Mouse (Mus musculus): ENCODE measurements around the gene Best3. TPM values are rescaled to one million over a fixed set of nuclear protein-coding genes. Genes with fewer than 3 reads are reported as not detected.

The Best3 gene
- polyA plus RNA-seq, 1 experiment, result 0.11 TPM

DNA sequence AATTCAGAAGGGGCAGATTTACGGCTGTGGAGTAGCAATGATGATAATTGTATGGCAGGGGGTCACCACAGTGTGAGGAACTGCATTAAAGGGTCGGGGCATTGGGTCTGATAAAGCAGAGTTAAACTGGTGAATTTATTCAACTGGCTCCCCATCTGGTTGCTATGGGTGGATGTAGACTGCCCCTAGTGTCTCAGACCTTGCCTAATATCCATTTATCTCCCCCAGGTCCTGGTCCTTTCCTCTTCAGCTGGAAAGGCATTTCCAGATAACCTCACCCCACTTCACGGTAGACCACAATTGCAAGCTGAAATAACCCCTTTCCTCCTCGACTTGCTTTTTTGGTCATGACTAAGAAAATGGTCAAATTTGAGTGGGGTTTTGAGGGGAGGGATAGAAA lies 8.7 kb upstream of the Best3 start:
- no peak for TF ChIP-seq POLR2A (IDR thresholded peaks at IDR 0.05; ENCODE audit: control insufficient read depth, extremely low read depth, insufficient read depth, low read length, poor library complexity)
- no peak for TF ChIP-seq CTCF (IDR thresholded peaks at IDR 0.05; ENCODE audit: borderline replicate concordance, control insufficient read depth, extremely low read depth, insufficient read depth, low read length, poor library complexity)
- Histone ChIP-seq H3K27ac (ENCODE audit: control insufficient read depth, insufficient read depth, low read length) (no peak overlapping the region), H3K36me3 (ENCODE audit: control insufficient read depth, insufficient read depth, low read length) (no peaks in the 10 kb centered on the region), H3K27me3 (ENCODE audit: control insufficient read depth, insufficient read depth, low read length) (no peaks in the 10 kb centered on the region), H3K4me1 (replicated peaks; ENCODE audit: control insufficient read depth, insufficient read depth, low read length) (no peaks in the 10 kb centered on the region), H3K4me3 (ENCODE audit: control insufficient read depth, insufficient read depth, low read length) (no peak overlapping the region)
- 70% methylated on average over 4 of the region's 4 CpGs for WGBS
- DNase-seq, result no peak

DNA sequence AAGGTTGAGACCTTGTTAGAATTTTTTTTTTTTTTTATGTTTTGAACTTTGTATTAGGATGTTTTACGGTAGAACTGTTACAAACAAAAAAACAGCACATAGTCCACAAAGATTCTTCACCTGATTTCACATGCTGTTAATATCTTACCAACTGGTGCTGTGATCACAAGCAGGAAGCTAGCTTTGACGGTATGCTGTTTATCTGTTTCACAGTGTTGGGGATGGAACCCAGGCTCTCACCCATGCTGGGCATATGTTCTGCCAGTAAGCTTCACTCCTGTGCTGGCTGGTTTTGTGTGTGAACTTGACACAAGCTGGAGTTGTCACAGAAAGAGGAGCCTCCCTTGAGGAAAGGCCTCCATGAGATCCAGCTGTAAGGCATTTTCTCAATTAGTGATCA lies 8.3 kb upstream of the Best3 start:
- no peak overlapping the region for H3K27ac ChIP-seq (ENCODE audit: control insufficient read depth, insufficient read depth, low read length)
- TF ChIP-seq POLR2A (IDR thresholded peaks at IDR 0.05; ENCODE audit: control insufficient read depth, extremely low read depth, insufficient read depth, low read length, poor library complexity) (no peak), CTCF (IDR thresholded peaks at IDR 0.05; ENCODE audit: borderline replicate concordance, control insufficient read depth, extremely low read depth, insufficient read depth, low read length, poor library complexity) (no peak)
- H3K4me3 ChIP-seq (ENCODE audit: control insufficient read depth, insufficient read depth, low read length), result no peak overlapping the region
- H3K27me3 ChIP-seq (ENCODE audit: control insufficient read depth, insufficient read depth, low read length), result no peaks in the 10 kb centered on the region
- no peaks in the 10 kb centered on the region for H3K4me1 ChIP-seq (replicated peaks; ENCODE audit: control insufficient read depth, insufficient read depth, low read length)
- DNase-seq, result no peak
- H3K36me3 ChIP-seq (ENCODE audit: control insufficient read depth, insufficient read depth, low read length), result no peaks in the 10 kb centered on the region
- WGBS, result 95% methylated on average over 2 of the region's 2 CpGs

DNA sequence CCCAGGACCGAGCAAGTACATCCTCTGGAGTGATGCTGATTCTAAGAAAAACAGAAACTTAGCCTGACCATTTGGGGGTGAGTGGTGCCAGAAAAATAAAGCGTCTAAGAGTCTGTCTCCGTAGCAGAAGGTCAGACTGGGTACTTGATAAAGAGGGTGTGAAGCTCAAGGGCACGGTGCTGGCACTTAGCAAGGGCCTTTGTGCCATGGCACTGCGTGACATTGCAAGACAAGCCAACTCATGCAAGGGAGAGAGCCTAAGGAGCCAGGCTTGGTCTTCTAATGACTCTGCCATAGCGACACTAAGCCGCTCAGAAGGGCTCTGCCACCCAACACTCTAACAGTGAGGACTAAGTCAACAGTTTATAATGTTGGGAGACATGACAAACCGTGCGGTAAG lies 7.3 kb upstream of the Best3 start:
- WGBS, result 96% methylated on average over 9 of the region's 9 CpGs
- TF ChIP-seq CTCF (IDR thresholded peaks at IDR 0.05; ENCODE audit: borderline replicate concordance, control insufficient read depth, extremely low read depth, insufficient read depth, low read length, poor library complexity) (no peak), POLR2A (IDR thresholded peaks at IDR 0.05; ENCODE audit: control insufficient read depth, extremely low read depth, insufficient read depth, low read length, poor library complexity) (no peak)
- no peak overlapping the region for H3K27ac ChIP-seq (ENCODE audit: control insufficient read depth, insufficient read depth, low read length)
- no peaks in the 10 kb centered on the region for H3K27me3 ChIP-seq (ENCODE audit: control insufficient read depth, insufficient read depth, low read length)
- no peak for DNase-seq
- H3K4me1 ChIP-seq (replicated peaks; ENCODE audit: control insufficient read depth, insufficient read depth, low read length), result no peaks in the 10 kb centered on the region
- H3K4me3 ChIP-seq (ENCODE audit: control insufficient read depth, insufficient read depth, low read length), result no peak overlapping the region
- H3K36me3 ChIP-seq (ENCODE audit: control insufficient read depth, insufficient read depth, low read length), result no peaks in the 10 kb centered on the region

- TF ChIP-seq CTCF (IDR thresholded peaks at IDR 0.05; ENCODE audit: borderline replicate concordance, control insufficient read depth, extremely low read depth, insufficient read depth, low read length, poor library complexity) (no peak), POLR2A (IDR thresholded peaks at IDR 0.05; ENCODE audit: control insufficient read depth, extremely low read depth, insufficient read depth, low read length, poor library complexity) (no peak)
- 96% methylated on average over 4 of the region's 4 CpGs for WGBS
- Histone ChIP-seq H3K36me3 (ENCODE audit: control insufficient read depth, insufficient read depth, low read length) (no peaks in the 10 kb centered on the region), H3K4me1 (replicated peaks; ENCODE audit: control insufficient read depth, insufficient read depth, low read length) (no peaks in the 10 kb centered on the region), H3K27me3 (ENCODE audit: control insufficient read depth, insufficient read depth, low read length) (no peaks in the 10 kb centered on the region), H3K4me3 (ENCODE audit: control insufficient read depth, insufficient read depth, low read length) (no peak overlapping the region), H3K27ac (ENCODE audit: control insufficient read depth, insufficient read depth, low read length) (no peak overlapping the region)
- no peak for DNase-seq
Observed at GRCm38 (mm10) chr10:116980273-116980672, 5.8 kb upstream of the Best3 start.

DNA sequence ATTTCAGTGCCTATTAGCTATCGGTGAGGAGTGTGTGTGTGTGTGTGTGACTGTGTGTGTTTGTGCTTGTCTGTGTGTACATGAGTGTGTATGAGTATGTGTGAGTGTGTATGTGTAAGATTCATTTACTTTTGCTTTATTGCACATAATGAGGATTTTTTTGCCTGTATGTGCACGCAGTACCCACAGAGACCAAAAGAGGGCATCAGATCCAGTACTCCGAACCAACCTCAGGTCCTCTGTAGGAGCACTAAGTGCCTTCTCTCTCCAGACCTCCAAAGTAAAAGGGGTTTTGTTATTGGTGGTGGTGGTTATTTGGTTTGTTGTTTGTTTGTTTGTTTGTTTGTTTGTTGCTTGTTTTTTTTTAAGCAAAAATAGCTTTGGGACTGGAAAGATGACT lies 5.2 kb upstream of the Best3 start:
- H3K27me3 ChIP-seq (ENCODE audit: control insufficient read depth, insufficient read depth, low read length), result no peaks in the 10 kb centered on the region
- DNase-seq, result peak; percentile 37
- H3K4me3 ChIP-seq (ENCODE audit: control insufficient read depth, insufficient read depth, low read length), result no peak overlapping the region
- TF ChIP-seq CTCF (IDR thresholded peaks at IDR 0.05; ENCODE audit: borderline replicate concordance, control insufficient read depth, extremely low read depth, insufficient read depth, low read length, poor library complexity) (no peak), POLR2A (IDR thresholded peaks at IDR 0.05; ENCODE audit: control insufficient read depth, extremely low read depth, insufficient read depth, low read length, poor library complexity) (no peak)
- H3K4me1 ChIP-seq (replicated peaks; ENCODE audit: control insufficient read depth, insufficient read depth, low read length), result no peaks in the 10 kb centered on the region
- H3K36me3 ChIP-seq (ENCODE audit: control insufficient read depth, insufficient read depth, low read length), result no peaks in the 10 kb centered on the region
- H3K27ac ChIP-seq (ENCODE audit: control insufficient read depth, insufficient read depth, low read length), result no peak overlapping the region
- WGBS, result 87% methylated on average over 3 of the region's 3 CpGs

GRCm38 (mm10) chr10:116982526-116982925 lies 3.6 kb upstream of the Best3 start:
- Histone ChIP-seq H3K4me1 (replicated peaks; ENCODE audit: control insufficient read depth, insufficient read depth, low read length) (no peaks in the 10 kb centered on the region), H3K27ac (ENCODE audit: control insufficient read depth, insufficient read depth, low read length) (no peak overlapping the region), H3K36me3 (ENCODE audit: control insufficient read depth, insufficient read depth, low read length) (no peaks in the 10 kb centered on the region), H3K4me3 (ENCODE audit: control insufficient read depth, insufficient read depth, low read length) (no peak overlapping the region), H3K27me3 (ENCODE audit: control insufficient read depth, insufficient read depth, low read length) (no peaks in the 10 kb centered on the region)
- 81% methylated on average over 4 of the region's 4 CpGs for WGBS
- TF ChIP-seq CTCF (IDR thresholded peaks at IDR 0.05; ENCODE audit: borderline replicate concordance, control insufficient read depth, extremely low read depth, insufficient read depth, low read length, poor library complexity) (no peak), POLR2A (IDR thresholded peaks at IDR 0.05; ENCODE audit: control insufficient read depth, extremely low read depth, insufficient read depth, low read length, poor library complexity) (no peak)
- DNase-seq, result no peak

DNA sequence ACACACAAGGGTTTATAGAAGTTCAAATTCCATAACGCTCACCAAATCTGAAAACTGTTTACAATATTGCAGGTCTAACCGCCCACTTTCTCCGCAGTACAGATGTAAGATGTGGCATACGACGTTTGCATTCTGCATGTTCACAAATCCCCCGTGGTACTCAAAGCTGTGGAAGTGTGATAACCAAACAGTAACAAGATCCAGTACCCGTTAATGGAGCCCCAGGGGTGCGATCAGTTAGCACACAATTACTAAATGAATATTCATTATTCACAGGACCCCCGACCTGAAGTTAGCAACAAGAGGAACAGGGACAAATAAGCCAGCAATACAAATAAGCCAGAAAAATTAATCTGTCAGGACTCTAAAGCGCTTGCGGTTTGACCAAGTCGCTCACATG lies 1.3 kb upstream of the Best3 start:
- Histone ChIP-seq H3K4me3 (ENCODE audit: control insufficient read depth, insufficient read depth, low read length) (no peak overlapping the region), H3K27me3 (ENCODE audit: control insufficient read depth, insufficient read depth, low read length) (no peaks in the 10 kb centered on the region), H3K4me1 (replicated peaks; ENCODE audit: control insufficient read depth, insufficient read depth, low read length) (no peaks in the 10 kb centered on the region), H3K27ac (ENCODE audit: control insufficient read depth, insufficient read depth, low read length) (no peak overlapping the region), H3K36me3 (ENCODE audit: control insufficient read depth, insufficient read depth, low read length) (no peaks in the 10 kb centered on the region)
- WGBS, result 90% methylated on average over 12 of the region's 12 CpGs
- no peak for DNase-seq
- TF ChIP-seq CTCF (IDR thresholded peaks at IDR 0.05; ENCODE audit: borderline replicate concordance, control insufficient read depth, extremely low read depth, insufficient read depth, low read length, poor library complexity), result no peak
- TF ChIP-seq POLR2A (IDR thresholded peaks at IDR 0.05; ENCODE audit: control insufficient read depth, extremely low read depth, insufficient read depth, low read length, poor library complexity), result no peak

Measured in thymus, adult 2 months (tissue).